Mouse (Mus musculus) CD4-positive helper T cell, adult 2 months (primary cell): ENCODE data around the gene Prss48.
"Not testable (repeated sequence)": the region's sequence is repeated elsewhere in the genome, so short reads cannot be mapped to it uniquely, and the experiment has no call there.

Source experiments
- DNase-seq: peaks from one replicate; pipeline ENCODE4 v3.0.0-alpha.2; 2012; ENCODE audit warnings: low read depth, missing footprints, low spot score

The Prss48 gene

DNA sequence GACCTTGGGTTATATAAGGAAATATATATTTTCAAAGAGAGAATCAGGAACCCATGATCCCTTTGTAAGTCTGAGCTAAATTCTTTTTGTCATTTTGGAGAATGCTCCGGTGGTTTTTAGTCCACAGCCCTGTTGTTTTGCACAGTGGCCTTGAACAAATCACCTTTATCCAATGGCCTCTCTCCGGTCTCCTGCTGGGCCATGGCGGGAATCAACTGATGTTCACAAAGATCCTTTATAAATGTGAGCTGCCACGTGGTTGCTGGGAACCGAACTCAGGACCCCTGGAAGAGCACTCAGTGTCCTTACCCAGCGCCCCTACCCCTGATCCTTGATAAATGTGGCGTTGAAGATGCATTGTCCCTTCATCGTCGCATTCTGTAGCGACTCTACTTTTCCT lies 2.5 kb upstream of the Prss48 start:
- DNase-seq = no peak

DNA sequence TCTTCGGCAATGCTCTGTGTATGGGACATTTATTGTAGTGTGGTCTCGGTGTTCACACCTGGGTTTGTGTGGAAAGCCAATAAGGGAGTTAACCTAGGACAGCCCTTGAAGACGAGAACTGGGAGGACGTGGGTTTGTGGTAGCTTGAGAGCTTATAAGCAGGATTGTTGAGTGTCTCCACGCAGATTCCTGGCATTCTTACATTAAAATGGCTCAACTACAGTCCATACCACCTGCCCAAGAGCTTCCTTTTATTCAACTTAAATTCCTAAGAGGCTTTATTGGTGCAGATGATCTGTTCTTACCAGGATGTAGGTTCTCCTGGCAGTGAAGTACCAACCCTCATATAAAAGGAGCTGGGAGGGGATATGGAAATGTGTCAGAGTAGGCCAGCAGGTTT lies 649 bp upstream of the Prss48 start:
- DNase-seq = no peak

DNA sequence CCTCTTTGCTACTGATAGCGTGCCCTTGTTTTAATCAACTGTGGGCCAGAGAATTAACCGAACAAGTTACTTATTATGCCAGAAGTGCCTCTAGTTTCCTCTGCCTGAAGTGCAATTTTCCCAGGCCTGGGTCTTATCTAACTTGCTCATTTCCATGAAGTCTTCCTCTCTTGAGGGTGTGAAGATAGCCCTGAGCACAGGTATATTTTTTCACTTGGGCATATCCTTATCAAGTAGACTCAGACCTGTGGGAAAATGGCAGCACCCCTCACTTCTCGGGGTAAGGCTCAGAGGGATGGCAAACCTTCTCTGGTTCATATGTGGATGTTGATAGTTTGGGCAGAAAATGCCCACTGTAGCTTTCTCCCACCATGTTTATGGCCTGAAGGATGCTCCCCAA lies 1.0 kb downstream of the Prss48 start:
- DNase-seq = no peak

DNA sequence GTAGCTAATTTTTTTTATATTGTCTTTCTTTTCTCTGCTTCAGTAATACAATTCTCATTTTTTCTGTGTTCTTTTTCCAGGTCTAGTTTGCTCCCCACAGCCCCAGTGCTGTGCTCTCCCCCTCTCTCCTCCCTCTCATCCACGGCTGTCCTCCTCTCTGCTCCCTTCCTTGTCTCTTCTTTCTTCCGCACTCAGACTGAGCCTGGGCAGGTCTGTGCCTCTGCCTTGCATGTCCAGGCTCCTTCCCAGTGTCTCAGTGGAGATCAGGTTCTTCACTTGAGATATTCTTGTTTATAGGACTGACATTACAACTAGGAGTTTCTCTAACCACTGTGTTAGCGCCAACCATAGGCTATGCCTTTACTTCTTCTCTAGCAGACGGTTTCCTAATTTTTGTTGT lies 7.6 kb downstream of the Prss48 start:
- no peak for DNase-seq

DNA sequence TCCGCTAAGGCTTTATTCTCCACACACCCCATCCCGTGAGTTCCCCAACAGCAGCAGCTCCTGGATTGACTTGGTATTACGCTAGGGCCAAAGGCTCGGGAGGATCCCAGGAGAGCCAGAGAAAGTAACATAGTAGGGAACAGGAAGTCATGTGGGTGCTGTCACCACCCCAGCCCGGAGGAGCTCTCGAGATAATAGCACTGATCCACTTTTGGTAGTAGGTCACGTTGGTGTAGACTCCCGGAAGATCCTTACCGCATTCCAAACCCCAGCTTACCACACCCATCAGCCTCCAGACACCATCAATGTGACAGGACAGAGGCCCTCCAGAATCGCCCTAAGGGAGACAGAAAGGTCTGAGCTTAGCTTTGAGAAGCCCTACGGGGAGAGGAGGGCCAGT lies 8.5 kb downstream of the Prss48 start:
- no peak for DNase-seq

DNA sequence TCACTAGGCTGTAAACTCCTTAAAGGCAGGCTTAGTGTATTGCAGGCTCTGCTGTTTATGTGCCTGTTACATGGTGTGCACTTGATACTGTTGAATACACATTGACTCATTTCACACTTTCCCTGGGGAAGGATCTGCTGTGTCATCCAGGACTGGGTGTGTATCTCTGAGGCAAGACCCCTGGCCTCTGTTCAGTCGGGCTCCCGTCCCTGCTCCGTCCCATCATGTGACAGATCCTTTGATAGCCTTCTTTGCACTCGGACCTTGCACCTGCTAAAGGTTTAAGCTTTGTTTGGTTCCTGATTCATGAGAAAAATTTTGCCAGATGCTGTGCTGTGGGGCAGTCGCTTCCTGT lies 10.5 kb downstream of the Prss48 start:
- no peak for DNase-seq

DNA sequence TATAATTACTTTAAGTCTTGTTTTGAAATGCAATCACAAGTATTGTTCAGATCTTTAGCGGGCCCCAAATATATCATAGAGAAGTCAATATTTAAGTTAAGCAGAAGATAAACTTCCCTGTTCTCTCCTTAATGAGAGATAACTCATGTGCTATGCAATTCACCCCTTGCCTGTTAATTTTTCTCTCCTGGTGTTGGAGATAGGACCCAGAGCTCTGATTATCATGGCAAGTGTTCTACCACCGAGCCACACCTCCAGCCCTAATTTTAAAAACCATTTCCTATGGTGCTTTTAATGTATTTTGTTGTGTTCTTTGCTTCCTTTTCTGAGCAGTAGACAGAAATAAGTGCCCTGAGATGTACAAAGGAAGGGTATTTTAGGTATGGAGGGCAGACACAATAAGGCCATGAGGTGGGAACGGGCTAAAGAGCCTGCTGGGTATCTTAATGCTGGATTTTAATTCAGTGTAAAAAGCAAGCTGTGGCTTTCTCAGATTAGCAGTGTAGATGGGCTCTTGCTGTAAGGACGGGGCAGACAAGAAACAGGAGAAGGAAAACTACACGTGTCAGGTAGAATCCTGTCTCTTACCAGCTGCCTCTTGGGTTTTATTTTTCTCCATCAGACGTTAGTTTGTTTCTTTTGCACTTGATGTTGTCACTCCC lies 11.0 kb downstream of the Prss48 start:
- no peak for DNase-seq

DNA sequence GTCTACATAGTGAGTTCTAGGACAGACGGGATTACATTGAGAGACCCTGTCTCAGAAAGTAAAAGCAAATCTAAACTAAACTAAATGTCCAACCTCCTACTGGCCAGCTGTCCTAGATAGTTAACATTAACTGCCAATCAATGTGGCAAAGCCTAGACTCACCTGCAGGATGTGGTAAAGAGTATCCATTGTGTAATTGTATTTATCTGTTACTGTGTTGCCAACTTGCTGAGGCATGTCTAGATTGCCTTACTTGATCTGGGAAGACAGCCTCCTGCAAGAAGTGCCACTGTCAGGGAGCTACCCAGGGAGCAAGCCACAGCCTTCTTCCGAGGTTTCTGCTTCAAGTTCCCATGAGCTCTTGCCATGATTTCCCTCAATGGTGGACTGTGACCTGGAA lies 15.1 kb downstream of the Prss48 start:
- no peak for DNase-seq

DNA sequence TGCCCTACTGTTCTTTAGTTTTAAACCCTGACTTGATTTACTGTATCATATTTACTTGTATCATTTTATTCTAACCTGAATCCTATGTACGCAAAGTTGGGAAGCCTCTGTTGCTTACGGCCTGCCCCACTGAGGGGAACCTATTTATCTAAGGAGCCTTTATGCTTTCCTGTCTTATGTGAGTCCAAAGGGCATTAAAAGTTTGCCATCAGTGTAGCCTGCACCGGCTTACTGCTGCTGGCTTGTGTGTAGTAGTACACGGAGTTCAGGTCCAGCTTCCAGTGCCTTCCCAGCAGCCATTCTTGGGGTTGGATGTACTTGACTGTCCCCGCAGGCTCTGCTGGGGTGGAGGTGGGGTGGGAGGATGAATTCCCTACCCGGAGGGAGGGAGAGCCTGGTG lies 17.8 kb downstream of the Prss48 start:
- no peak for DNase-seq

DNA sequence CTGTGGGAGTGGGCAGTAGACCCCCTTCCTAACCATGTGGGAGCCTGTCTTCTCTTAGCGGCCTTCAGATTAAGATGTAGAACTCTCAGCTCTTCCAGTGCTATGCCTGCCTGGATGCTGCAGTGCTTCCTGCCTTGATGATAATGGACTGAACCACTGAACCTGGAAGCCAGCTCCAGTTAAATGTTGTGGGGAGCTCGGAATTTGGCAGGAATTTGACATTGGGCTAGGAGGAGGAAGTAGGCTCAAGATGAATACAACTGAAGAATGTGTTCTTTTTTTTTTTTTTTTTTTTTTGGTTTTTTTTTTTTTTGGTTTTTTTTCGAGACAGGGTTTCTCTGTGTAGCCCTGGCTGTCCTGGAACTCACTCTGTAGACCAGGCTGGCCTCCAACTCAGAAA lies 20.5 kb downstream of the Prss48 start:
- not testable (repeated sequence) for DNase-seq

DNA sequence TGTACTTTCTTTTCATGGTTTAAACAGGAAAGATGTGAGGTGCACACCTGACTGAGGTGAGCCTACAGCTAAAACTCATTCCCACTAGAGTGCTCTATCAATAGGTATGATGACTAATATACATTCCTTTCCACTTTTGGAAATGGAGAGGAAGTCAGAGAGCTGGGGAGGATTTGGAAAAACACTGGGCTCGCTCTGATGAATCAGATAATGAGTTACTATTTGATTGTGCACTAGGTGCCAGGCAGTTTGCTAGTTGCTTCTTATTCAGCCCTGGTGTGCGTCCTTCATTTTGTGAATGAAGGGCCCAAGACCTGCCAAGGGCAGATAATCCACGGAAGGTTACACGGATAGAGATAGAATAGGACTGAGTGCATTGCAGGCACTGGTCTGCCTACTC lies 22.3 kb downstream of the Prss48 start:
- no peak for DNase-seq

DNA sequence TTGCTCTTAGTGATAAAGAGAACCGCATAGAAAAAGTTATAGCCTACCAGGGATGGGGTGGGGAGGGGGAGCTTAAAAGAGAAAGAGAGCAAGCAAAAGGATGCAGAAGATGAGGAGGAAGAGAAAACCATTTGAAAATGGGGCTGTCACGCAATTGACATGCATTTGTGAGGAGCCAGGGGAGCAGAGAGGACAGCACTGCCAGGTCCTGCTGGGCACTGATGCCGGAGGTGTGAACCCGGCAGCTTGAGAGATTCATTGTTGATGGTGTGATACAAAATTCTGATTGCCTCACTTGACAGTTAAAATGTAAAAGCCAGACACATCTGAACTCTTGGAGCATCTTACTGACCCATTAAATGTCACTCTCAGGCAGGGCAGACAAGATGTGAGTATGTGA lies 27.8 kb downstream of the Prss48 start:
- DNase-seq = no peak

DNA sequence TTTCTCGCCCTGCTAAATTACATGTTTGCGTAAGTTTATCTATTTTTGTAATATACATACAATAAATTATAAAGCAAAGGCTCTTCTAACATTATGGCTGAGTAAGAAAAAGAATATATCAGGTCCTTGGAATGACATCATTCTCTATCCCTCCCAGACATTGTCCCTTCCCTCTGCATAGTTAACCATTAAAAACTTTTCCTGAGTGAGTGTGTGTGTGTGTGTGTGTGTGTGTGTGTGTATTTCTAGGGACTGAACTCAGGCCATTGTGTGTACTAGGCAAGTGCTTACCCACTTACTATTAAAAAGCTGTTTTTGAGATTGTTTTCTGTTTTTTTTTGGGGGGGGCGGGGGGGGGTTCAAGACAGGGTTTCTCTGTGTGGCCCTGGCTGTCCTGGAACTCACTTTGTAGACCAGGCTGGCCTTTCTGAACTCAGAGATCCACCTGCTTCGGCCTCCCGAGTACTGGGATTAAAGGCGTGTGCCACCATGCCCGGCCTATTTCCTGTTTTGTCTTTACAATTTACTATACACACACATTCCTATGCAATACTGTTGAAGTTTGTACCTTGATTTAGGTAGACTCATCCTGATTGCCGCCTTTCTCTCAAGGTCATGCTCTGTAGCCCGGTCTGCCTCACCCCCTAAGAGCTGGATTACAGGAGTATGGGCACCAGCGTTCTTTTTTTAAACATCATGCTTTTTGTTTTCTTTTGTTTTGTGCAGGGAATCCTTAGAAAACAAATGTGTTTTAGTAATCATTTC lies 28.7 kb downstream of the Prss48 start:
- no peak for DNase-seq

DNA sequence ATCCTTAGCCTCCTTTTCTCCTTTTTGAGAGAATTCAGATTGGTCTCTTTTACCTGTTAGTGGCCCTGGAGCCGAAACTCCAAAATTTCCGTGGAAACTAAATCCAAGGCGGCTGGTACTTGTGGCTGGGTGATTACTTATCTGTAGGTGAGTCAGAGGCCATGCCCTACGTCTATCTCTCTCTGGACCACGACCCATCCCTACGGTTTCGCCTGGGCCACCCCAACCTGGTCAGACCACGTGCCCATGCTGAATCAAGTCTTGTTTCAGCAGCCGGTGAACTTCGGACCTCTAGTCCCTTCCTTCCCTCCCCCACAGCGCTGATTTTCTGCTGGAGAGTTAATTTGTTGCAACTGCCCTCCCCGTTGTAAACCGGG lies 30.7 kb downstream of the Prss48 start:
- DNase-seq = no peak

DNA sequence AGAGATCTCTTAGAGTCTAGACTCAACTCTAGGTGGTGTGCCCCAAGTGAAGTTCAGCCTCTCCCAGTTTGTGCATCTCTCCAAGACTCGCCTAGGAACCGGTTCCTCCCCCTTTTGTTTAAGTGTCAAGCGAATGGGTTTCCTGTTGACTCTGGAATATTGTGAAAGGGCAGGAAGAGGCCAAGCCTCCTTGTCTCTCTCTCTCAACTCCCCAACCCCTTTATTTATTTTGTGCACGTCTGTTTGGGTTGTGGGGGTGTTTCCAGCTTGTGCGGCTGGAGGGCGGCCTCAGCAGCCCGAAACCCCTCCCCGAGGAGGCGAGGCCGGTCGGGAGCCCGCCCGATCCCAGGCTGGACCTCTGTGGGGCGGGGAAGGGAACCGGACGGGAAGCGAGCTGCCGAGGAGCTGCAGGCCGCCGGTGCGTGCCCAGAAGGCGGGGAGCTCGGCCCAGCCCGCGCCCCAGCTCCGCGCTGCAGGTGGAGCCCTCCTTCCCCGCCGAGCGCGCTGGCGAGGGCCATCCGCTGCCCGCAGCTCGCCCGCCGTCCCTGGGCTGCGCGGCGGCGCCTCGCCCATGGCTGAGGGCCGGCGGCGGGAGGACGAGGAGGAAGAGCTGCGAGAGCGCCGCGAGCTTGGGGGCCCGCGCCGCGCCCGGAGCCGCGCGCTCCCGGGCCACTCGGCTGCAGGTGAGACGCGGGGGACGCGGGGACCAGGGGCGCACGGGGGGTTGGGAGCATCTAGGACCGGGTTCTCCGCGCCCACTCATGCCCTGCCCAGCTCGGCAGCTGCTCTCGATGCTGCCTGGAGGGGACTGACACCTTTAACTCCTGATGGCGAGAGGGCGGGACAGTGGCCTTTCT lies 31.3 kb downstream of the Prss48 start, which contains the start of gene Sh3d19:
Gene Sh3d19, plus strand, starts transcription at position 368 of the 857 bp plus-strand sequence.
- no peak for DNase-seq

DNA sequence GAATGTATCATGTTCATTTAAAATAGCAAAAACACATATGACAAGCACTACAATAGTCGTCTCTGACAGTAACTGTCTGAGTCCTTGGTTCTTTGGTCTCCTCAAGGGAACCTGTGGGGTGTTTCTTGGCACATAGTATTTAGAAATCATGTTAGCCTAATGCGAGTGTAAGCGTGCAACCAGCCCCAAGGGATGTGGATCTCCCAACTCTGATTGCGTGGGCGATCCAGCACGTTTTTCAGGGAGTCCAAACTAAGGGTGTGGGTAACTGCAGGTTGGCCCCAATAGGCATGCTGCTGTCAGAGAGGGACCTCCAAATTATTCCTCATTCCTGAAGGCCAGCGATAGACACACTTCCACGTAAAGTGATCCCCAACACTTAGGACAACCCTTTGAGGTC lies 33.3 kb downstream of the Prss48 start:
- no peak for DNase-seq

DNA sequence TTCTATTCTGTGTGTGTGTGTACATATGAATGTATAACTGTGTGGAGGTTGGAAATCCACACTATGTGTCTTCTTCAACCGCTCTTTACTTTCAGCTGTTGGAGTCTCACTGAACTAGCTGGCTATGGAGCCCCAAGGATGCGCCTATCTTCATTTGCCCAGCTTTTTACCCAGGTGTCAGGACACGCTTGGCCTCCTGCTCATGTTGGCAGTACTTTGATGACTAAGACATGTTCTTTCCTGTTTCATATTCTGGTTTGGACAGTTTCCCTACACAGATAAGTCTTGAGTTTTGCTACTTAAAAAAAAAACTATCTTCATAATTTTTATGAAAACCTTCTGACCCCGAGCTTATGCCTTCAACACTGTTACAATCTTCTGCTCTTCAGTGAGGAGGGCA lies 36.8 kb downstream of the Prss48 start:
- no peak for DNase-seq

DNA sequence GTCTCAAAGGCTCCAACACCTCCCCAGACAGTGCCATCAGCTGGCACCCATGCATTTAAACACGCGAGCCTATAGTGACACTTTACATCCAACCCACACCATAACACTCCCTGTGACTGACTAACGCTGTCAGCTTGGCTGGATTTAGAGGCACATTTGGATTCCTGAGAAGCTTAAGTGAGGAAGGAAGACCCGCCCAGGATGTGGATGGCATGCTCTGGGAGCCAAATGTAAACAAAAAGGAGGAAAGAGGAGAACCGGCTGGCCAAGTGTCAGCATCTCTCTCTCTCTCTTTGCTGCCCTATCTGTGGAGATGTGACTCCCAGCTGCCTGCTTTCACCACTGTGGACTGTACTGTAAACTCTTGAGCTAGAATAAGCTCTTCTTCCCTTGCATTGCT lies 41.2 kb downstream of the Prss48 start:
- DNase-seq = no peak

DNA sequence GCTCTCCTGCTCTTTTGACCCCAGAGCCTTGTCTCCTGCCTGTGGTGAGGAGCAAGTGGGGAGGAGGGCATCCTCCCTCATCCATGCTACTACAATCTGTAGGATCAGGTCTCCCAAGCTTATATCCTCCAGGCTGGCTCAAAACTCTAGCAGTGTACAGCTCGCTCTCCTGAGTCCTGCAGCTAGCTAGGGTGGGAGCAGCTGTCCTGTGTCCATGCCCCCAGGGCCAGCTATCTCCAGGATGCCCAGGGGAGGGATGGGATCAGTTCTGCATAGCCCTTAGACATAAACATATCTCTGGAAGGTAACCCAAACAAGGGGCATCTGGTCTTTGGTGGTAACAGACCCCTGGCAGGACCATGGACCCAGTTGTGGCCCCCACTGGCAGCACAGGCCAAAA lies 42.6 kb downstream of the Prss48 start:
- DNase-seq = no peak

DNA sequence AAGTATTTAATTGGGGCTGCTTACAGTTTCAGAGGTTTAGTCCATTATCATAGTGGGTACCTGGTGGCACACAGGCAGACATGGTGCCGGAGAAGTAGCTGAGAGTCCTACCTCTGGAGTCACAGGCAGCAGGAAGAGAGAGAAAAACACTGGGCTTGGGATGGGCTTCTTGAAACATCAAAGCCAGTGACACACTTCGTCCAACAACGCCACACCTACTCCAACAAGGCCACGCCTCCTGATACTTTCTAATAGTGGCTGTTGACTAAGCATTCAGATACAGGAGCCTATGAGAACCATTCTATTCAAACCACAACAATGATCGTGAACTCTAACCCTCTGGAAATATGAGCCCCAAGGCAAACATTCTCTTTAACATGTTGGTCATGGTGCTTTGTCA lies 46.6 kb downstream of the Prss48 start:
- no peak for DNase-seq

DNA sequence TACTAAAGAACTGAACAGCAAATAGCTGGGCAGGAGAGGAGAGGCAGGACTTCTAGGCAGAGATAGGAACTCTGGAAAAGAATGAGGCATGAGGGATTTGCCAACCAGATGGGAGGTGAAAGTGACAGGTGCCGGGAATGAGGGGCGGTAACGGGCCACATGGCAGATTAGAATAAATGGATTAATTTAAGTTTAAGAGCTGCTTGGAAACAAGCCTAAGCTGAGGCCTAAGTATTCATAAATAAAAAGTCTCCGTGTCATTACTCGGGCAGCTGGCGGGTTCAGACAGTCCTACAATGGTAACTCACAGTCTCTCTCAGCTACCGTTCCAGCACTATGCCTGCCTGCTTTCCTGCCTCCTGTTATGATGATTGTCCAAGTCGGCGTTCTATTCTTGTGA lies 47.0 kb downstream of the Prss48 start:
- no peak for DNase-seq

DNA sequence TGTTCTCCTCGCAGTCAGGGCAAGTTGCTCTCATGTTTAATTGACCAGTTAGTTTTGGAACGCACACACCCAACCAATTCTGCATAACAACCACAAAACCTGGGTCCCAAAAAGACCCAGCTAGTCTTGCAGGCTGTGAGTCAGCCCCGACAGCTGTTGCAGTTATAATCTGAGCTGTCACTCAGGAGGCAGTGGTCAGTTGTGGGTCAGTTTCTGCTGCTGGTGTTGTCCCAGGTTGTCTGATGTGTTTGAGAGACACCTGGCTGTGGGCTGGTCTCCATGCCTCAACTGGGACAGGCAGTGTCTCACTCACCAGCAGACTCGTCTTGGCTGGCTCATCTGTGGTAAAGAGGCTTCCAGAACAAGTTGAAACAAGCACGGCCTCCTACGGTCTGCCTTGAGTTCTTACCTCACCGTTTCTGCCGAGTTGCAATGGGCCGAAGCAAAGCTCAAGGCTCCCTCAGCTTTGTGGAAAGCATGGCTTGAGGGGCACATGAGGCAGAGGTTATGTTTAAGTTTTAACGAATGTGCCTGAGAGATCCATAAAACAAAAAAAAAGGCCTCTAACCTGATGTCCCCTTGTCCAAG lies 49.5 kb downstream of the Prss48 start:
- DNase-seq = no peak
